Mouse (Mus musculus): Measurements from ENCODE around the gene Spr. TPM values are rescaled to one million over a fixed set of nuclear protein-coding genes. Genes with fewer than 3 reads are reported as not detected.
A peak's percentile ranks its signal among the peaks of the same experiment; 100 is the strongest.

The Spr gene
- total and polyA plus RNA-seq, 3 experiments = 102 to 103 TPM; not detected in 1

DNA sequence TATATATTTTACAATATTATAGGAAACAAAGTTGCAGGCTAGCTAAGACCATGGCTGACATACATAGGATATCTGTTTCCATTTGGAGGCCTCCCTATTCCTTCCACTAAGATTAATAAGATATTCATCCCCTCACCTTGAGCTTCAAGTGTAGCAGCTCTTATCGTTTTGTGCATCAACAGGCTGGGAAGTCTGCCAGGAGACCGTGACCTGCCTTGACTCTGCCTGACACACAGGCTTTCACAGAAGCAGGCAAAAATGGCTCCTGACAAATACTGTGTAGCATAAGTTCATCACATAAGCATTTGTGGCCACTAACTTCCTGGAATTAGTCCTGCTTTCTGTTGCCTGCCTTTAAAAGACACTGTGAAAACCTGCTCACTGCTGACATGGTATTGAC lies 41.1 kb downstream of the Spr start:
- Histone ChIP-seq H3K27me3 (ENCODE audit: control insufficient read depth in 1 of 2, insufficient read depth in 2 of 2, low read length in 2 of 2) (peaks cover 8 to 17% of the 10 kb centered on the region in 2 experiments), H3K9me3 (replicated peaks; ENCODE audit: insufficient read depth, low read length) (no peaks in the 10 kb centered on the region), H3K9ac (ENCODE audit: control insufficient read depth, low read depth, low read length, poor library complexity, severe bottlenecking) (no peak overlapping the region), H3K27ac (ENCODE audit: control insufficient read depth, low read depth, low read length) (no peak overlapping the region), H3K4me3 (ENCODE audit: control insufficient read depth in 1 of 2, insufficient read depth in 1 of 2, low read depth in 2 of 2, low read length in 2 of 2) (no peak overlapping the region), H3K79me2 (ENCODE audit: control insufficient read depth, insufficient read depth, low read length, poor library complexity) (no peaks in the 10 kb centered on the region), H3K4me1 (ENCODE audit: control insufficient read depth in 1 of 2, insufficient read depth in 2 of 2, low read length in 2 of 2) (no peaks in the 10 kb centered on the region), H3K36me3 (ENCODE audit: control insufficient read depth in 1 of 2, insufficient read depth in 2 of 2, low read length in 2 of 2) (no peaks in the 10 kb centered on the region)
- no peak for TF ChIP-seq CTCF (IDR thresholded peaks at IDR 0.05 in 2 of 3, conservative IDR thresholded peaks at IDR 0.05 in 1 of 3; ENCODE audit: control insufficient read depth in 1 of 3, insufficient read depth in 1 of 3, low read depth in 2 of 3, low read length in 3 of 3, poor library complexity in 1 of 3, severe bottlenecking in 1 of 3)
- TF ChIP-seq POLR2A (IDR thresholded peaks at IDR 0.05; ENCODE audit: control insufficient read depth in 1 of 2, insufficient read depth in 1 of 2, low read depth in 1 of 2, low read length in 2 of 2, poor library complexity in 1 of 2) = no peak
- no peak for TF ChIP-seq GATA1 (IDR thresholded peaks at IDR 0.05; ENCODE audit: low read depth, low read length)
- TF ChIP-seq JUND (IDR thresholded peaks at IDR 0.05; ENCODE audit: low read depth, low read length) = no peak
- TF ChIP-seq NRF1 (IDR thresholded peaks at IDR 0.05; ENCODE audit: insufficient read depth, low read depth, low read length, poor library complexity, severe bottlenecking) = no peak
- TF ChIP-seq ELF1 (IDR thresholded peaks at IDR 0.05; ENCODE audit: low read depth, low read length) = no peak
- TF ChIP-seq MEF2A (IDR thresholded peaks at IDR 0.05; ENCODE audit: extremely low read depth, insufficient replicate concordance, low read depth, low read length, poor library complexity, severe bottlenecking) = no peak
- no peak for TF ChIP-seq RCOR1 (IDR thresholded peaks at IDR 0.05; ENCODE audit: low read depth, low read length)
- no peak for TF ChIP-seq TCF12 (IDR thresholded peaks at IDR 0.05; ENCODE audit: low read depth, low read length)
- TF ChIP-seq MAX (IDR thresholded peaks at IDR 0.05; ENCODE audit: low read length) = no peak
- TF ChIP-seq CHD2 (IDR thresholded peaks at IDR 0.05; ENCODE audit: low read length) = no peak
- peak; percentile 15 for DNase-seq (ENCODE audit: low read depth, low spot score)

- Histone ChIP-seq H3K4me1 (ENCODE audit: control insufficient read depth in 1 of 2, insufficient read depth in 2 of 2, low read length in 2 of 2) (no peaks in the 10 kb centered on the region), H3K9me3 (replicated peaks; ENCODE audit: insufficient read depth, low read length) (no peaks in the 10 kb centered on the region), H3K36me3 (ENCODE audit: control insufficient read depth in 1 of 2, insufficient read depth in 2 of 2, low read length in 2 of 2) (no peaks in the 10 kb centered on the region), H3K4me3 (ENCODE audit: control insufficient read depth in 1 of 2, insufficient read depth in 1 of 2, low read depth in 2 of 2, low read length in 2 of 2) (no peak overlapping the region), H3K27me3 (ENCODE audit: control insufficient read depth in 1 of 2, insufficient read depth in 2 of 2, low read length in 2 of 2) (peaks cover 6 to 8% of the 10 kb centered on the region in 2 experiments; a peak in 3 of 4 replicates), H3K27ac (ENCODE audit: control insufficient read depth, low read depth, low read length) (no peak overlapping the region), H3K9ac (ENCODE audit: control insufficient read depth, low read depth, low read length, poor library complexity, severe bottlenecking) (no peak overlapping the region), H3K79me2 (ENCODE audit: control insufficient read depth, insufficient read depth, low read length, poor library complexity) (no peaks in the 10 kb centered on the region)
- no peak for TF ChIP-seq NRF1 (IDR thresholded peaks at IDR 0.05; ENCODE audit: insufficient read depth, low read depth, low read length, poor library complexity, severe bottlenecking)
- no peak for TF ChIP-seq UBTF (IDR thresholded peaks at IDR 0.05; ENCODE audit: borderline replicate concordance, insufficient read depth, low read depth, low read length)
- TF ChIP-seq KAT2A (conservative IDR thresholded peaks at IDR 0.05; ENCODE audit: low read depth, low read length) = no peak
- no peak for TF ChIP-seq USF2 (IDR thresholded peaks at IDR 0.05; ENCODE audit: borderline replicate concordance in 1 of 2, insufficient read depth in 1 of 2, low read depth in 1 of 2, low read length in 2 of 2)
- TF ChIP-seq ELF1 (IDR thresholded peaks at IDR 0.05; ENCODE audit: low read depth, low read length) = no peak
- no peak for TF ChIP-seq GATA1 (IDR thresholded peaks at IDR 0.05; ENCODE audit: low read depth, low read length)
- TF ChIP-seq ZMIZ1 (IDR thresholded peaks at IDR 0.05; ENCODE audit: low read depth, low read length) = no peak
- TF ChIP-seq CTCF (IDR thresholded peaks at IDR 0.05 in 2 of 3, conservative IDR thresholded peaks at IDR 0.05 in 1 of 3; ENCODE audit: control insufficient read depth in 1 of 3, insufficient read depth in 1 of 3, low read depth in 2 of 3, low read length in 3 of 3, poor library complexity in 1 of 3, severe bottlenecking in 1 of 3) = no peak
- no peak for DNase-seq (ENCODE audit: low read depth, low spot score)
Observed at GRCm38 (mm10) chr6:85087425-85087824, 50.1 kb downstream of the Spr start.
